Mouse (Mus musculus): ENCODE data around the gene Ttll5.

The Ttll5 gene

GRCm38 (mm10) chr12:86105546-86105945 lies 281.1 kb downstream of the Ttll5 start:
- DNase-seq: no peak

- no peak for DNase-seq
Observed at GRCm38 (mm10) chr12:86106086-86106485, 281.6 kb downstream of the Ttll5 start.

GRCm38 (mm10) chr12:86107645-86108044 lies 283.2 kb downstream of the Ttll5 start:
- no peak for DNase-seq

GRCm38 (mm10) chr12:86109531-86109930 lies 285.1 kb downstream of the Ttll5 start:
- no peak for DNase-seq

GRCm38 (mm10) chr12:86110637-86111036 lies 286.2 kb downstream of the Ttll5 start:
- peak; percentile 42 for DNase-seq
